Mouse (Mus musculus): ENCODE results near the gene Sntg2. TPM values are rescaled to one million over a fixed set of nuclear protein-coding genes. Genes with fewer than 3 reads are reported as not detected.
A peak's percentile ranks its signal among the peaks of the same experiment; 100 is the strongest.

The Sntg2 gene
- 5.1 and 8.2 TPM in 2 replicates for polyA plus RNA-seq (2015; fragmentation: Nextera tagmentation; extraction: Ambion mirVana)

DNA sequence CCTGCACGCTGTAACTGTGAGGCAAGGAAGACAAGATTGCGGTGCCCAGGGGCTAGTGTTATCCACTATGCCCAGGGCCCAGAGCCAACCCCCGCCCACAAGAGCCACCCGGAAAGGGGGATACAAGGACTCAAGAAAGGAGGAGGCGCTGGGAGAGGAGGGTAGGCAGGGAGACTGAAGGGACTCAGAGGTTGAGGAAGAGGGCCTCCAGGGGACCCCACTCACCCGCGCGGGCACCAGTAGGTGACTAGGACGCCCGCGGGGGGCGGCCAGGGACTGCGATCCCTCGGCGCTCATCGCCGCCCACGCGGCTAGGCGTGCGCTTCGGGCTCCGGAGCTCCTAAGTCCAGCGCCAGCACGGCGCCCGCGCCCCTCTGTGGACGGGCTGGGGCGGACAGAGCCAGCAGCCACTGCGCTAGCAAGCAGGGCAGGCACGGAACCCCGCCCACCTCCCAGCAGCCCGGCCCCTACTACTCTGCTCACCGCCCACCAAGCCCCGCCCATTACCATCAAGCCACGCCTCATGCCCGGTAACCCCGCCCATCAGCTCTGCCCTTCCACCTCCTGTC lies at the start of gene Sntg2:
TSS of gene Sntg2 (minus strand) at position 443 of the 569 bp plus-strand sequence.
- peak within 1 kb of the TSS; percentile 70 for H3K4me3 ChIP-seq (ENCODE audit: low read depth, low read length)
- under 1% methylated on average over 37 of the region's 39 CpGs for WGBS
- no peaks in the 10 kb centered on the region for H3K27me3 ChIP-seq (ENCODE audit: control insufficient read depth, insufficient read depth, low read depth, low read length)
- peak; percentile 95 for ATAC-seq
- 0 out of 2 replicates have a peak within 1 kb of the TSS, but pooled peaks have one; percentile 10 for H3K27ac ChIP-seq (ENCODE audit: low read length)
- H3K36me3 ChIP-seq (ENCODE audit: control insufficient read depth, insufficient read depth, low read length) = no peaks in the 10 kb centered on the region
- H3K9ac ChIP-seq (ENCODE audit: low read depth, low read length) = peak within 1 kb of the TSS; percentile 86
- peaks cover 5% of the 10 kb centered on the region for H3K4me1 ChIP-seq (ENCODE audit: control insufficient read depth, insufficient read depth, low read length)
- H3K9me3 ChIP-seq (replicated peaks; ENCODE audit: control insufficient read depth, low read length, poor library complexity, severe bottlenecking) = no peaks in the 10 kb centered on the region
- peak within 1 kb of the TSS; percentile 96 for H3K4me2 ChIP-seq (ENCODE audit: low read length)

DNA sequence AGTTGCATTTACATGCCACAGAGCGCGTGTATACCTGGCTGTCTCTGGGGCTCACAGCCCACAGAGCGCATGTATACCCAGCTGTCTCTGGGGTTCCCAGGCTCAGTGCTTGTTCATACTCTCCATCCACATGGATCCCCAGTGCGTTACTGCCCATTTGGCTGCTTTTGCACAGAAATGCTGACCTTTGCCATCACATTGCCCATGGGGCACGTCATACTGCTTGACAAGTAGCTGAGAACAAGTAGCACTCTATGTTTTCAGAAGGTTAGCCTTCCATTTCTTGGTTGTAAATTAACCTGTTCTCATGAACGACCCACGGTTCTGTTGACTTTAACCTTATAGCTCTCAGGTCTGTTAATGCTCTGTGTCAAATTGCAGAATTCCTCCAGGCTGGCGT lies 43.4 kb upstream of the Sntg2 start:
- H3K27me3 ChIP-seq (ENCODE audit: control insufficient read depth, insufficient read depth, low read depth, low read length) = no peaks in the 10 kb centered on the region
- ATAC-seq = no peak
- 95% methylated on average over 8 of the region's 8 CpGs for WGBS

DNA sequence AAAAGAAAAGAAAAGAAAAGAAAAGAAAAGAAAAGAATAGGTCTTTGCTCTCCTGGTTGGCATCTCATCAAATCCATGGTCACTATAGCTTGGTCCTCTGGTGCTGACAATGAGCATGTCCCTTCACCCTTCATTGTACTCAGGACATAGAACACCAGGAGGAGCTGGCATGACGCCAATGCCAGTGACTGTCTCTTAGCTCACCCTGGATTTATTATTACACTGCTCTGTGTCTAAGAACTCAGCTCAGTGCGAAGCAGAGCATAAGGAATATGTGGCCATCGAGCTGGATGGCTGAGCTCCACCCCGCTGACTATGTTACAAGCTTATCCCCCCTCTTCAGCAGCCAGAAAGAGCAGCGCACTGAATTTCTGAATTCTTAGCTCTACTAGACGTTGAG lies 42.8 kb upstream of the Sntg2 start:
- Histone ChIP-seq H3K36me3 (ENCODE audit: control insufficient read depth, insufficient read depth, low read length) (no peaks in the 10 kb centered on the region), H3K4me3 (ENCODE audit: low read depth, low read length) (no peak overlapping the region), H3K4me2 (ENCODE audit: low read length) (no peak overlapping the region), H3K9me3 (replicated peaks; ENCODE audit: control insufficient read depth, low read length, poor library complexity, severe bottlenecking) (no peaks in the 10 kb centered on the region), H3K27ac (ENCODE audit: low read length) (no peak overlapping the region), H3K4me1 (ENCODE audit: control insufficient read depth, insufficient read depth, low read length) (no peaks in the 10 kb centered on the region), H3K27me3 (ENCODE audit: control insufficient read depth, insufficient read depth, low read depth, low read length) (no peaks in the 10 kb centered on the region), H3K9ac (ENCODE audit: low read depth, low read length) (no peak overlapping the region)
- no peak for ATAC-seq
- 71% methylated on average over 6 of the region's 6 CpGs for WGBS

More for the DNA sequence above, 43.4 kb upstream of the Sntg2 start:
- Histone ChIP-seq H3K9ac (ENCODE audit: low read depth, low read length) (no peak overlapping the region), H3K4me1 (ENCODE audit: control insufficient read depth, insufficient read depth, low read length) (no peaks in the 10 kb centered on the region), H3K4me3 (ENCODE audit: low read depth, low read length) (no peak overlapping the region), H3K9me3 (replicated peaks; ENCODE audit: control insufficient read depth, low read length, poor library complexity, severe bottlenecking) (no peaks in the 10 kb centered on the region), H3K4me2 (ENCODE audit: low read length) (no peak overlapping the region), H3K36me3 (ENCODE audit: control insufficient read depth, insufficient read depth, low read length) (no peaks in the 10 kb centered on the region), H3K27ac (ENCODE audit: low read length) (no peak overlapping the region)

DNA sequence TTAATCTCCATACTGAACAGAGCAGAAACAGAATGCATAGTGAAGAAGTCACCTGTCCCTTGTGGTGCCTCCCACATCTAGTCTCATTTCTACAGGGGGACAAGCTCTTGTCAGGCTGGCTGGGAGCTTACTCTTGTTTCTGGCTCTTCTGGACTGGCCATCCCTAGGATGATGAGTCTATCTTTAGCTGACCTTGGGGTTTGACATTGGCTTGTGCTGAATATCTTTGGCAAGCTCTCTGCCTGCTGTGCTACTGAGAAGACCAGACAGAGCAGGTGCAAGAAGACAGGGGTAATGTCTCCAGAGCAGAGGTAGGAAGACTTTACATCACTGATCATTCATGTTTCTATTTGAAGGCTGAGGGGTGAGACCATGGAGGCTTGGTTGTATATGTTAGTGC lies 29.5 kb upstream of the Sntg2 start:
- Histone ChIP-seq H3K27me3 (ENCODE audit: control insufficient read depth, insufficient read depth, low read depth, low read length) (no peaks in the 10 kb centered on the region), H3K4me2 (ENCODE audit: low read length) (no peak overlapping the region), H3K9ac (ENCODE audit: low read depth, low read length) (no peak overlapping the region), H3K4me3 (ENCODE audit: low read depth, low read length) (no peak overlapping the region), H3K36me3 (ENCODE audit: control insufficient read depth, insufficient read depth, low read length) (no peaks in the 10 kb centered on the region), H3K9me3 (replicated peaks; ENCODE audit: control insufficient read depth, low read length, poor library complexity, severe bottlenecking) (no peaks in the 10 kb centered on the region), H3K4me1 (ENCODE audit: control insufficient read depth, insufficient read depth, low read length) (no peaks in the 10 kb centered on the region), H3K27ac (ENCODE audit: low read length) (no peak overlapping the region)
- ATAC-seq = no peak

DNA sequence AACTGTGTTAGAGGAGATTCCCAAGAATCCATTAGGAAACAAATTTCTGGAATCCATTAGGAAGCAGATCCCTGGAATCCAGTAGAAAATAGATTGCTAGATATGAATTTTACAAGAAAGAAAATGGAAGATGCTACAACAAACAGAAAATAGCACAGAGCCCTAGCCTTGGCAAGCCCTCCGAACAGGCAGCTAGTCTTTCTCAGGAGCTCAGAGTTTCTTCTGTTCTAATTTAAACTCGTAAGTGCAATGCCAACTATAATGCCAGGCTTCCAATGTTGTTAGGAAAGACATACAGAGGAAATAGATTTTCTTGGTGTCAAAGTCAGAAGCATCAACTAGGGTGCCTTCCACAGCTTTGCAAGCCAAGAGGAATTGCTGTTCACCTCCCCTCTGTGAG lies 27.4 kb upstream of the Sntg2 start:
- no peak overlapping the region for H3K4me2 ChIP-seq (ENCODE audit: low read length)
- H3K9ac ChIP-seq (ENCODE audit: low read depth, low read length) = no peak overlapping the region
- H3K27me3 ChIP-seq (ENCODE audit: control insufficient read depth, insufficient read depth, low read depth, low read length) = no peaks in the 10 kb centered on the region
- H3K4me3 ChIP-seq (ENCODE audit: low read depth, low read length) = no peak overlapping the region
- no peaks in the 10 kb centered on the region for H3K4me1 ChIP-seq (ENCODE audit: control insufficient read depth, insufficient read depth, low read length)
- no peak overlapping the region for H3K27ac ChIP-seq (ENCODE audit: low read length)
- no peaks in the 10 kb centered on the region for H3K36me3 ChIP-seq (ENCODE audit: control insufficient read depth, insufficient read depth, low read length)
- no peaks in the 10 kb centered on the region for H3K9me3 ChIP-seq (replicated peaks; ENCODE audit: control insufficient read depth, low read length, poor library complexity, severe bottlenecking)
- ATAC-seq = no peak
- WGBS = 89% methylated on average over 2 of the region's 2 CpGs

DNA sequence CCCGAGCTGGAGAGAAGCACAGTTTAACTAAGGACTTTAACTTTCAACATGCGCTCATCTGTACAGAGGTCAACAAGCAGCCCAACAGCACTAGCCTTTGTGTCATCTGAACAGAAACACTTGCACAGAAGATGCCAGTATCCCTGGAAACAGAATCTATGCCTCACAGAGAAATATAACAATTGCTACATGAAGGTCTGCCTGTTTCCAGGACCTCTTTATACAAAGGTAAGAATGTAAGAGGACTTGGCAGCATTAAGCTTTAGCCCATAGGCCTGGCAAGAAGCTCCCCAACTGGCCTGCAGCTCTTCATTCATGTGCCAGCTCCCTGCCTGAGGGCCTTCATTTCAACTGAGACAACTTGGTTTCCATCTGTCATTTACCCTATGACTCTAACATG lies 26.9 kb upstream of the Sntg2 start:
- Histone ChIP-seq H3K9ac (ENCODE audit: low read depth, low read length) (no peak overlapping the region), H3K9me3 (replicated peaks; ENCODE audit: control insufficient read depth, low read length, poor library complexity, severe bottlenecking) (no peaks in the 10 kb centered on the region), H3K36me3 (ENCODE audit: control insufficient read depth, insufficient read depth, low read length) (no peaks in the 10 kb centered on the region), H3K27ac (ENCODE audit: low read length) (no peak overlapping the region), H3K4me1 (ENCODE audit: control insufficient read depth, insufficient read depth, low read length) (no peaks in the 10 kb centered on the region), H3K4me3 (ENCODE audit: low read depth, low read length) (no peak overlapping the region), H3K4me2 (ENCODE audit: low read length) (no peak overlapping the region), H3K27me3 (ENCODE audit: control insufficient read depth, insufficient read depth, low read depth, low read length) (no peaks in the 10 kb centered on the region)
- WGBS = 82% methylated on average over 2 of the region's 2 CpGs
- no peak; the same call in 1 of the 2 replicates for ATAC-seq

DNA sequence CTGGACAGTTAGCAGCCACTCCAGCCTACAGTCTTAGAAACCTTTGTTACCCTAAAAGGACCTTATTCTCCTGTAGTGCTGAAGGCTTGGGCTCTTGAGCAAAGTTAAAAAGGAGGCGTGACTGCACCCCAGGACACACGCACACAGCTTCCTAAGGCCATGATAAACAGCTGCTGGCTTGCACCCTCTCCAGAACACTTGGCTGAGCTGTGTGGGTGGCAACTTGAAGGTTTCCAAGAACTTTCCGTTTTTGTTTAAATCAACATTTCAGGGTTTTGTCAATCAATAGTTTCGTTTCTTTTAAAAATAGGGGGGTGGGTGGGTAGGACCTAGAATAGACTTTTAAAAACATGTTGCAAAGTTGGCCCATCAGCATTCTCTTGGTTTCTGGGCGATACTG lies 882 bp downstream of the Sntg2 start:
- ATAC-seq = no peak
- Histone ChIP-seq H3K27ac (ENCODE audit: low read length) (no peak overlapping the region), H3K4me2 (ENCODE audit: low read length) (peak overlapping the region; percentile 96), H3K36me3 (ENCODE audit: control insufficient read depth, insufficient read depth, low read length) (no peaks in the 10 kb centered on the region), H3K4me1 (ENCODE audit: control insufficient read depth, insufficient read depth, low read length) (peaks cover 5% of the 10 kb centered on the region), H3K9ac (ENCODE audit: low read depth, low read length) (peak overlapping the region; percentile 86; the same call in 1 of the 2 replicates), H3K27me3 (ENCODE audit: control insufficient read depth, insufficient read depth, low read depth, low read length) (no peaks in the 10 kb centered on the region), H3K9me3 (replicated peaks; ENCODE audit: control insufficient read depth, low read length, poor library complexity, severe bottlenecking) (no peaks in the 10 kb centered on the region), H3K4me3 (ENCODE audit: low read depth, low read length) (peak overlapping the region; percentile 70)
- 63% methylated on average over 5 of the region's 5 CpGs for WGBS

DNA sequence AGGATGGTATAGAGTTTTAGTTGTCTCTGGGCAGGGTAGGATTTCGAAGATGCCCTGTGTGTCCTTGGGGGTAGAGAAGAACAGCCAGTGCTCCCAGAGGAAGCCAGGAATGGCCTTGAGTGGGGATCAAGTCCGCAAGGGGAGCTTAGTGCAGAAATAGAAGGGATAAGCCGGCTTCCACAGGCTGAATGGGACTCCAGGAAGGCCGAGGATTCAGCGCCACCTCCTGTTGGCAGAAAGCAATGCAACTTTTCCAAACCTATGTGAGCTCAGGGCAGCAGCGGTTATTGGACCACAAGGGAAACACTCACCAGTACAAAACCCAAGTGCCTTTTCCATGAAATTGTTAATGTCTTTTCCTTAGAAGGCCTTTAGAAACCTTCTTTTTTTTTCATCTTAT lies 3.4 kb downstream of the Sntg2 start:
- no peaks in the 10 kb centered on the region for H3K9me3 ChIP-seq (replicated peaks; ENCODE audit: control insufficient read depth, low read length, poor library complexity, severe bottlenecking)
- 8% methylated on average over 6 of the region's 6 CpGs for WGBS
- ATAC-seq = peak; percentile 63
- H3K9ac ChIP-seq (ENCODE audit: low read depth, low read length) = peak overlapping the region; percentile 30; the same call in 1 of the 2 replicates
- no peak overlapping the region for H3K27ac ChIP-seq (ENCODE audit: low read length)
- no peaks in the 10 kb centered on the region for H3K27me3 ChIP-seq (ENCODE audit: control insufficient read depth, insufficient read depth, low read depth, low read length)
- H3K4me1 ChIP-seq (ENCODE audit: control insufficient read depth, insufficient read depth, low read length) = peaks cover 5% of the 10 kb centered on the region
- no peaks in the 10 kb centered on the region for H3K36me3 ChIP-seq (ENCODE audit: control insufficient read depth, insufficient read depth, low read length)
- H3K4me2 ChIP-seq (ENCODE audit: low read length) = peak overlapping the region; percentile 38
- H3K4me3 ChIP-seq (ENCODE audit: low read depth, low read length) = no peak overlapping the region

DNA sequence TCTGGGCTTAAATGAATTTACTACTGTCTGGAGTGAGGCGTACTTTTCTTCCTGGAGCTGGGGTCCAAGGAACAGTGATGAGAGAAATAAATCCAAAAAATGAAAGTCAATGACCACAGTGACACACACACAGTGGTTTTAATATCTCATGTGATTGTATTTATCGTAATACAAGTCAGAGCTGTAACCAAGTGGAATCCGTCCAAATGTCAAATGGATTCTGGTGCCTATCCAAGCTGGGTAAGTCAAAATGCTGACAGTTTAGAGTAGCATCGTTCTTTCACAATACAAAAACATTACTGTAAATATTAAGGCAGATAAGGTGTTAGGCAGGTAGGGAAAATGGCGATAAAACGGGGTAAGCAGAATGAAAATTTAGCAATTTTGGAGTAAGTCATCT lies 4.0 kb downstream of the Sntg2 start:
- no peaks in the 10 kb centered on the region for H3K27me3 ChIP-seq (ENCODE audit: control insufficient read depth, insufficient read depth, low read depth, low read length)
- H3K4me1 ChIP-seq (ENCODE audit: control insufficient read depth, insufficient read depth, low read length) = peaks cover 5% of the 10 kb centered on the region
- H3K9ac ChIP-seq (ENCODE audit: low read depth, low read length) = no peak overlapping the region
- no peaks in the 10 kb centered on the region for H3K36me3 ChIP-seq (ENCODE audit: control insufficient read depth, insufficient read depth, low read length)
- H3K4me3 ChIP-seq (ENCODE audit: low read depth, low read length) = no peak overlapping the region
- WGBS = 80% methylated on average over 6 of the region's 6 CpGs
- no peak overlapping the region for H3K4me2 ChIP-seq (ENCODE audit: low read length)
- no peak overlapping the region for H3K27ac ChIP-seq (ENCODE audit: low read length)
- ATAC-seq = no peak
- no peaks in the 10 kb centered on the region for H3K9me3 ChIP-seq (replicated peaks; ENCODE audit: control insufficient read depth, low read length, poor library complexity, severe bottlenecking)
